Mouse (Mus musculus) midbrain, embryonic 11.5 days (tissue): ENCODE measurements at regions not wholly inside any gene's neighbourhood (a gene's known extent, or its start where the extent isn't known, plus 50 kb on each side); places are given as distances from the start of the nearest gene placed in this dataset.
A peak's percentile ranks its signal among the peaks of the same experiment; 100 is the strongest.

Experiments used
- ATAC-seq: fragments of 200-750 bp; cut with Nextera tagmentation; 2 replicates; pipeline ENCODE4 v1.8.0; 2017; ENCODE audit warnings: moderate TSS enrichment, moderate library complexity; ENCODE audit not compliant: low FRiP score
- DNase-seq: peaks from one replicate; pipeline ENCODE4 v3.0.0; 2015; ENCODE audit warnings: low spot score; ENCODE audit errors: missing footprints
- H3K27ac ChIP-seq: fragments of 300-500 bp; sonication (generic); 2 replicates; pipeline ENCODE4 v1.5.1; 2014; ENCODE audit warnings: low read depth, low read length
- H3K27me3 ChIP-seq: fragments of 300-500 bp; sonication (generic); 2 replicates; pipeline ENCODE4 v1.6.1; 2014; ENCODE audit warnings: mild to moderate bottlenecking, low read length, moderate library complexity, mixed read lengths; ENCODE audit not compliant: control insufficient read depth, insufficient read depth
- H3K36me3 ChIP-seq: fragments of 300-500 bp; sonication (generic); 2 replicates; pipeline ENCODE4 v1.6.1; 2014; ENCODE audit warnings: mild to moderate bottlenecking, low read length, moderate library complexity, mixed read lengths; ENCODE audit not compliant: control insufficient read depth, insufficient read depth
- H3K4me1 ChIP-seq: fragments of 300-500 bp; sonication (generic); 2 replicates; pipeline ENCODE4 v1.6.1; 2014; ENCODE audit warnings: low read length; ENCODE audit not compliant: control insufficient read depth, insufficient read depth
- H3K4me2 ChIP-seq: fragments of 300-500 bp; sonication (generic); 2 replicates; pipeline ENCODE4 v1.6.1; 2014; ENCODE audit warnings: mild to moderate bottlenecking, moderate library complexity
- H3K4me3 ChIP-seq: fragments of 300-500 bp; sonication (generic); 2 replicates; pipeline ENCODE4 v1.5.1; 2014; ENCODE audit warnings: low read depth, low read length
- H3K9ac ChIP-seq: fragments of 300-500 bp; sonication (generic); 2 replicates; pipeline ENCODE4 v1.6.1; 2014; ENCODE audit warnings: low read length
- H3K9me3 ChIP-seq: fragments of 300-500 bp; sonication (generic); 2 replicates; pipeline ENCODE4 v1.6.1; 2016; ENCODE audit warnings: low read length; ENCODE audit not compliant: control insufficient read depth
- WGBS: fragments of 180-500 bp; shearing (Covaris S2); extraction: QIAGEN DNeasy Blood & Tissue Kit; methylation state at CpG from one replicate; pipeline ENCODE4 v1.1.7; 2014; 5-methylcytosine and 5-hydroxymethylcytosine counted together

DNA sequence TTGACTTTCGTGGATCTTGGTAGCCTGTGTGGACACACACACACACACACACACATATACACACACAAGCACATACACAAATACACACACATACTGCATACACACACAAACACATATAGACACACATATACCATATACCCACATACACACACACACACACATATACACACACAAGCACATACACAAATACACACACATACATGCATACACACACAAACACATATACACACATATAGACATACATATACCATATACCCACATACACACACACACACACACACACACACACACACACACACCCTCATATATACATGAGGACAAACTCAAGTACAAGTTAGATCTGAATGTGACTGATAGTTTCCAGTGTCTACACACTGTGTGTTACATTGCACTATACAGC is 256.9 kb downstream of the Plekhb2 start:
- DNase-seq (no peak), ATAC-seq (peak; percentile 58)
- no peaks in the 10 kb centered on the region for H3K27me3 ChIP-seq
- H3K4me1 ChIP-seq, result no peaks in the 10 kb centered on the region
- H3K27ac ChIP-seq, result no peak overlapping the region
- no peaks in the 10 kb centered on the region for H3K36me3 ChIP-seq
- 94% methylated on average over 1 of the region's 1 CpGs for WGBS
- H3K4me3 ChIP-seq, result no peak overlapping the region
- H3K9ac ChIP-seq, result no peak overlapping the region
- no peaks in the 10 kb centered on the region for H3K9me3 ChIP-seq
- H3K4me2 ChIP-seq, result no peak overlapping the region

DNA sequence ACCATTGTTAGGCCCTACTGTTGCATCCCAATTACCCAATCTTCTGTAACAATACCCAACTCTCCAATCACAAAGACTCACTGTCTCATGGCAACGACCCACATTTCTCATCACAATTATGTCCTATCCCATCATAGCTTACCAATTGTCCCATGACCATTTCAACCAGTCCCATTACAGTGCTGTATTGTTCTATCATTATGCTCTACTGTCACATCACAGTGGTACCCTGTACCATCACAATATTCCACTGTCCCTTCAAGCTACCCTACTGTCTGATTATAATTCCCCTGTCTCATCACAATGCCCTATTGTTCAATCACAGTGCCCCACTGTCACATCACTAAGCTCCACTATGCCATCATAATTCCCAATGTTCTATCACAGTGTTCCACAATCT is 260.0 kb downstream of the Plekhb2 start:
- ATAC-seq, result no peak
- Histone ChIP-seq H3K36me3 (no peaks in the 10 kb centered on the region), H3K9me3 (no peaks in the 10 kb centered on the region), H3K4me3 (no peak overlapping the region), H3K4me2 (no peak overlapping the region), H3K9ac (no peak overlapping the region), H3K4me1 (no peaks in the 10 kb centered on the region), H3K27me3 (no peaks in the 10 kb centered on the region), H3K27ac (no peak overlapping the region)
- no peak for DNase-seq
- 77% methylated on average over 1 of the region's 1 CpGs for WGBS

GRCm38 (mm10) chr1:35115521-35115920 is 265.7 kb downstream of the Plekhb2 start:
- Histone ChIP-seq H3K4me2 (no peak overlapping the region), H3K4me3 (no peak overlapping the region), H3K27ac (no peak overlapping the region), H3K9me3 (peaks cover 5% of the 10 kb centered on the region; the same call in 1 of the 2 replicates), H3K36me3 (no peaks in the 10 kb centered on the region), H3K4me1 (no peaks in the 10 kb centered on the region), H3K9ac (no peak overlapping the region), H3K27me3 (no peaks in the 10 kb centered on the region)
- DNase-seq (no peak), ATAC-seq (no peak)

DNA sequence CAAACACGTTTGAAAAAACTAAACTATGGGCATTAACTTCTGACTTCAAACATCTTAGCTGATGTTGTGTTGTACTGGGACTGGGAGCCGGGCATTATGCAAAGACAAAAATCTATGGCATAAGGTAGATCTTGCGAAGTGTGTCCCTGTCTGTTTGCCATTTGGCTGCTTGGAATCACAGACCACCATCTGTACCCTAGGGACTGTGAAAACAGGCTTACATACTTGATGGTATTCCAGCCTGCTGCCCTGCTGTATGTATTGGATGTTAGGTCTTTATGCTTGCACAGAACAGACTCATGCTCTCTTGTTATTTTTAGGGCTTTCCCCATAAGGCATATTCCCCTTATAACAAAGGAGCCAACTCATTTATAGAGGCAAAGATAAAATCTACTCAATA is 288.1 kb downstream of the Plekhb2 start:
- Histone ChIP-seq H3K9me3 (no peaks in the 10 kb centered on the region), H3K4me3 (no peak overlapping the region), H3K4me2 (no peak overlapping the region), H3K4me1 (no peaks in the 10 kb centered on the region), H3K27ac (no peak overlapping the region), H3K27me3 (no peaks in the 10 kb centered on the region), H3K9ac (no peak overlapping the region), H3K36me3 (no peaks in the 10 kb centered on the region)
- ATAC-seq (no peak), DNase-seq (no peak)
- 85% methylated on average over 3 of the region's 3 CpGs for WGBS

- no peaks in the 10 kb centered on the region for H3K27me3 ChIP-seq
- no peak for ATAC-seq
Observed at GRCm38 (mm10) chr1:35149036-35149435, 299.3 kb downstream of the Plekhb2 start.

GRCm38 (mm10) chr1:35162506-35162905 is 312.7 kb downstream of the Plekhb2 start:
- H3K4me3 ChIP-seq, result no peak overlapping the region
- no peaks in the 10 kb centered on the region for H3K9me3 ChIP-seq
- no peak for ATAC-seq
- DNase-seq, result no peak
- H3K4me2 ChIP-seq, result no peak overlapping the region
- no peaks in the 10 kb centered on the region for H3K27me3 ChIP-seq
- H3K9ac ChIP-seq, result no peak overlapping the region
- H3K36me3 ChIP-seq, result no peaks in the 10 kb centered on the region
- H3K4me1 ChIP-seq, result no peaks in the 10 kb centered on the region
- H3K27ac ChIP-seq, result no peak overlapping the region

More at GRCm38 (mm10) chr1:35149036-35149435, 299.3 kb downstream of the Plekhb2 start:
- Histone ChIP-seq H3K9ac (no peak overlapping the region), H3K4me1 (no peaks in the 10 kb centered on the region), H3K27ac (no peak overlapping the region), H3K9me3 (no peaks in the 10 kb centered on the region), H3K4me2 (no peak overlapping the region), H3K4me3 (no peak overlapping the region), H3K36me3 (no peaks in the 10 kb centered on the region)
- DNase-seq, result no peak

DNA sequence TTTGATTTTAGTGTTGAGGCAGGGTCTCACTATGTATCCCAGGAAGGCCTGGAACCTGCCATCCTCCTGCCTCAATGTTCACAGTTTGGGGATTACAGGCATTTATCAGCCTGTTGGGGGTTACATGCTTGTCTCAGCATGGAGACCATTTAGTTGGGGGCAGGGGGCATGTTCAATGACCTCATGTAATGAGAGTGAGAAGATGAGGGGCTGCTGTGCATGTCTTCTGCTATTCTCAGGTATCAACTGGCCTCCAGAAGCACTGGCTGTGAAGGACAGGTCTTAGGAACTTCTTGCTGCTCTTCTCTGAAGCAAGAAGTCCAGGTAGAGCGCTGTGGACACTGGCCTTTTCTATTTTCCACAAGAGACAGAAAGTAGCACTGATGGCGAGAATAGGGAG is 350.9 kb downstream of the Plekhb2 start:
- H3K36me3 ChIP-seq, result no peaks in the 10 kb centered on the region
- H3K27ac ChIP-seq, result no peak overlapping the region
- no peak overlapping the region for H3K4me2 ChIP-seq
- H3K4me3 ChIP-seq, result no peak overlapping the region
- no peak for ATAC-seq
- 87% methylated on average over 2 of the region's 2 CpGs for WGBS
- H3K9me3 ChIP-seq, result no peaks in the 10 kb centered on the region
- H3K4me1 ChIP-seq, result no peaks in the 10 kb centered on the region
- DNase-seq, result no peak
- H3K27me3 ChIP-seq, result no peaks in the 10 kb centered on the region
- no peak overlapping the region for H3K9ac ChIP-seq

DNA sequence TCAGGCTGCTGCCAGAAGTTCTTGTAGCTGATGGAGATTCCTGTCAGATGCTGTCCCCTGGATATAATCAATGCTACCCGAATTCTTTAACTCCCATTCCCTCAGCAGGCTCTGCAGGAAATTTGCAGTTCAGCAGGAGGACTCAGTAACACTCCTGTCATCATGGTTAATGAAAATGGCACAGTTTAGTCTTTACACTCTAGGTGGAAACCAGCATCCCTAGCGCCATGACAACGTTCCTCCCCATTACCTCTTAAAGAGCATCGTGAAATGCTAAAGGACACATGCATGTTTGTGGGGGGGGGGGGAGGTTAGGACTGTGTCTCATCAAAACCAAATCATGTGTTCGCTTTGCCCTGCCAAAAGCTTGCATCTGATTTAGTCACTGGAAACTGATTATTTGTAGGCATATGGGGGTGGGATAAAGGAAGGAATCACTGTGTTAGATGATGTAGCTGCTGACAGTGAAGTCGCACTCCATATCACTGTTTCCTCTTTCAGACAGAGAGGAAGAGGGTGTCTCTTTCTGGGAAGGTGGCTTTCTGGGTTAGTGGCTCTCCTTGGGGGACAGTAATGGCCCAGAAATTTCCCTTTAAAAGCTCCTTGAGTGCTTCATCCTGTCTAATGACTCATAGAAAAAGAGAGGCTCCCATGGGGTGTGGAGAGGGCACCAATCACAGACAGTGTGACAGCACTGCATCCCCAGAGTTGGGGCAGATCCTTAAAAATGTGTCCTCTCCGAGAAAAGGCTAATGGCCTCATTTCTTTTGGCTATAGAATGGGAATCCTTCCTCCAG is 351.5 kb downstream of the Plekhb2 start:
- no peak overlapping the region for H3K27ac ChIP-seq
- H3K36me3 ChIP-seq, result no peaks in the 10 kb centered on the region
- DNase-seq (no peak), ATAC-seq (no peak)
- H3K9me3 ChIP-seq, result no peaks in the 10 kb centered on the region
- no peak overlapping the region for H3K4me2 ChIP-seq
- H3K9ac ChIP-seq, result no peak overlapping the region
- no peak overlapping the region for H3K4me3 ChIP-seq
- H3K27me3 ChIP-seq, result no peaks in the 10 kb centered on the region
- 84% methylated on average over 7 of the region's 7 CpGs for WGBS
- no peaks in the 10 kb centered on the region for H3K4me1 ChIP-seq

DNA sequence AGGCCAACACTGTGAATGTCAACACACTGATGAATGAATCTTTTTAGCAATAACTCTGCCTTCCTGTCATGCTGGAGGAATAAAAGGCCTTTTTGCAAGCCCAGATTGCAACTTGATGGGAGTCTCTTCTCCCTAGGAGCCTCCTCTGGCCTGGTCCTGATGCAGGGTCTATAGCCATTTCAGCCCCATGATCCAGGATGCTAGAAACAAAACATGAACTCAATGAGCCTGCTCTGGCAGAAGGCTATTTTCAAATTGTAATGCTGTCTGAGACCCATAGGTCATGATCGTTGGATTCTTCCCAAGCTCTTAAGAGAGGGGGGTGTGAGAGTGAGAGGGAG is 352.1 kb downstream of the Plekhb2 start:
- Histone ChIP-seq H3K9me3 (no peaks in the 10 kb centered on the region), H3K4me3 (no peak overlapping the region), H3K4me2 (no peak overlapping the region), H3K27ac (no peak overlapping the region), H3K36me3 (no peaks in the 10 kb centered on the region), H3K4me1 (no peaks in the 10 kb centered on the region), H3K9ac (no peak overlapping the region), H3K27me3 (no peaks in the 10 kb centered on the region)
- no peak for ATAC-seq
- DNase-seq, result no peak
- WGBS, result 84% methylated on average over 1 of the region's 1 CpGs
